Mouse (Mus musculus): ENCODE measurements around the gene Zfp984. TPM values are rescaled to one million over a fixed set of nuclear protein-coding genes. Genes with fewer than 3 reads are reported as not detected.

The Zfp984 gene
- total RNA-seq, 2 experiments from 2014 or later: 3.8 to 6.4 TPM

Other genes starting within 250 kb of the Zfp984 start
- gene Zfp979, start 167.3 kb downstream of the Zfp984 start, total RNA-seq (2021): 1 to 10 TPM; 2.6 to 3.3 TPM
- gene Zfp534, start 107.2 kb downstream of the Zfp984 start, total RNA-seq (2021): under 1 TPM; 0.16 to 0.36 TPM
- gene Zfp933, start 38.6 kb upstream of the Zfp984 start, total RNA-seq (2021): 10 to 100 TPM; 28.6 to 38.7 TPM
- gene Miip, start 59.0 kb upstream of the Zfp984 start, total RNA-seq (2021): 10 to 100 TPM; 16.0 to 20.6 TPM
- 10 to 100 TPM in 1 of 2 experiments, 1 to 10 TPM in 1; 9.8 to 10.2 TPM for gene Fv1, start 59.2 kb upstream of the Zfp984 start, total RNA-seq (2021)
- gene Mfn2, start 94.9 kb upstream of the Zfp984 start, total RNA-seq (2021): 100 to 1,000 TPM; 150 to 219 TPM
- gene Plod1, start 127.0 kb upstream of the Zfp984 start, total RNA-seq (2021): 10 to 100 TPM; 35.1 to 47.1 TPM
- 10 to 100 TPM; 48.1 to 51.0 TPM for gene 2510039O18Rik, start 131.1 kb upstream of the Zfp984 start, total RNA-seq (2021)
- gene Nppb, start 176.0 kb upstream of the Zfp984 start, total RNA-seq (2021): 1 to 10 TPM in 1 of 2 experiments, not detected in 1; 2.9 TPM
- not detected for gene Nppa, start 190.9 kb upstream of the Zfp984 start, total RNA-seq (2021)
- 10 to 100 TPM; 10.0 to 12.6 TPM for gene Clcn6, start 229.0 kb upstream of the Zfp984 start, total RNA-seq (2021)
- gene Mthfr, start 229.3 kb upstream of the Zfp984 start, total RNA-seq (2021): 10 to 100 TPM; 29.0 to 54.7 TPM

Measured in adrenal gland, postnatal 36 days (tissue).